Mouse (Mus musculus) kidney, adult 2 months (tissue): ENCODE measurements around the gene Lyz2. TPM values are rescaled to one million over a fixed set of nuclear protein-coding genes. Genes with fewer than 3 reads are reported as not detected.
A peak's percentile ranks its signal among the peaks of the same experiment; 100 is the strongest.

ENCODE experiments used
- DNase-seq: peaks from one replicate; pipeline ENCODE4 v3.0.0; 2021
- H3K27ac ChIP-seq: fragments of 200-500 bp; 2 replicates; pipeline ENCODE4 v1.5.1; 2012; ENCODE audit warnings: low read depth, low read length, control low read depth, inconsistent platforms; ENCODE audit not compliant: insufficient read depth
- H3K27me3 ChIP-seq: fragments of 200-500 bp; replicated peaks from 2 replicates; pipeline ENCODE4 v1.6.1; 2012; ENCODE audit warnings: mild to moderate bottlenecking, moderate library complexity, low read length, inconsistent platforms; ENCODE audit not compliant: control insufficient read depth, insufficient read depth
- H3K36me3 ChIP-seq: fragments of 200-500 bp; 2 replicates; pipeline ENCODE4 v1.6.1; 2012; ENCODE audit warnings: mild to moderate bottlenecking, moderate library complexity, low read length, inconsistent platforms; ENCODE audit not compliant: control insufficient read depth, insufficient read depth
- H3K4me1 ChIP-seq: fragments of 200-500 bp; 2 replicates; pipeline ENCODE4 v1.6.1; 2011; ENCODE audit warnings: low read length; ENCODE audit not compliant: control insufficient read depth, insufficient read depth
- H3K4me3 ChIP-seq: fragments of 200-500 bp; 2 replicates; pipeline ENCODE4 v1.5.1; 2011; ENCODE audit warnings: mild to moderate bottlenecking, low read depth, low read length, control low read depth; ENCODE audit not compliant: insufficient read depth
- CTCF ChIP-seq: fragments of 200-500 bp; conservative IDR thresholded peaks from 2 replicates; pipeline ENCODE4 v1.5.1; 2011; ENCODE audit warnings: low read depth, mild to moderate bottlenecking, control low read depth, low read length, moderate library complexity, mixed read lengths; ENCODE audit not compliant: insufficient read depth, insufficient read length
- POLR2A ChIP-seq: fragments of 200-500 bp; IDR thresholded peaks from one replicate; pipeline ENCODE4 v1.6.1; 2011; ENCODE audit warnings: low read depth, low read length, control low read depth
- WGBS: fragments of 180-500 bp; shearing (Covaris S2); methylation state at CpG from one replicate; pipeline ENCODE4 v1.1.7; 2018; 5-methylcytosine and 5-hydroxymethylcytosine counted together
- polyA plus RNA-seq: library from polyadenylated mRNA; depleted of rRNA; stranded (reverse); fragments of >200 nt; gene quantifications from 2 replicates; pipeline ENCODE4 v1.2.3, GENCODE M21; 2012; rRNA removed

Gene Lyz2
- polyA plus RNA-seq = 42.5 and 101 TPM in 2 replicates

DNA sequence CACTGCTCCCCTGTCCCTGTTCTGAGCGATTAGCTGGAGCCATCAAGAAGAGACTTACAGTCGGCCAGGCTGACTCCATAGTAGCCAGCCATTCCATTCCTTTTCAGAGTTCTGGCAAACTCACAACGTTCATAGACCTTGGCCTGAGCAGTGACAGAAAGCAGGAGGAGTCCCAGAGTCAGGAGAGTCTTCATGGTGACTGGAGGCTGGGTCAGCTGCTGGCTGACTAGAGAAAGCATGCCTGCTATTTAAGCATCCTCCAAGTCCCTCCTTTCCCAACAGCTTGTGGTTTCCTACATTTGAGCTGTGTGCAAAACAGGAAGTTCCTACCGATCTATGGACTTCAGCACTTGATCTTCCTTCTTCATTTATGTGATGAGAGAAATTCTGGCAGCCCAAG lies at the start of gene Lyz2:
Gene Lyz2, minus strand, starts transcription at position 273 of the 400 bp plus-strand sequence.
- peak; percentile 25 for DNase-seq
- H3K4me3 ChIP-seq = no peak within 1 kb of the TSS
- no peak within 1 kb of the TSS for H3K27ac ChIP-seq
- no peaks in the 10 kb centered on the region for H3K27me3 ChIP-seq
- no peaks in the 10 kb centered on the region for H3K36me3 ChIP-seq
- no peak for TF ChIP-seq CTCF
- TF ChIP-seq POLR2A = no peak
- WGBS = 47% methylated on average over 4 of the region's 4 CpGs
- H3K4me1 ChIP-seq = no peaks in the 10 kb centered on the region

DNA sequence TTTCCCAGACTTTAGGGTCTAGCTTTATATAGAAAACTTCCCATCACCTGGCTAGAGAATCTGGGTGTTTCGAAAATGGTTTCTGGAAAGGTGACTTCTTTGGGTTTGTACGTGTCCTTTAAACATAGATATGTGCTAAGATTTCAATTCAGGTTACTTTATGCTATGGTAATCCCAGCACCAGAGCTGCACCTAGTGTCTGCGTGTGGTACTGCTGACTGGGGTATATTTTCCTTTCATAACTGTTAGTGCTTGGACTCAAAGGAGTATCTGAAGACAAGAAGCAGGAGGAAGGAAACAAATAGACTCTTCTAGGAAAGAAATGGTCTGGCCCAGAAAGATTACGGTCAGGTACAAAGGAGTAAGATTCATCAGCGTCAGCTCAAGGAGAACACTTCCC lies 48.4 kb upstream of the Lyz2 start:
- H3K36me3 ChIP-seq = no peaks in the 10 kb centered on the region
- TF ChIP-seq POLR2A (no peak), CTCF (peak; percentile 60)
- peak; percentile 18 for DNase-seq
- H3K4me3 ChIP-seq = no peak overlapping the region
- no peaks in the 10 kb centered on the region for H3K4me1 ChIP-seq
- H3K27ac ChIP-seq = no peak overlapping the region
- H3K27me3 ChIP-seq = no peaks in the 10 kb centered on the region
- WGBS = 67% methylated on average over 5 of the region's 5 CpGs

DNA sequence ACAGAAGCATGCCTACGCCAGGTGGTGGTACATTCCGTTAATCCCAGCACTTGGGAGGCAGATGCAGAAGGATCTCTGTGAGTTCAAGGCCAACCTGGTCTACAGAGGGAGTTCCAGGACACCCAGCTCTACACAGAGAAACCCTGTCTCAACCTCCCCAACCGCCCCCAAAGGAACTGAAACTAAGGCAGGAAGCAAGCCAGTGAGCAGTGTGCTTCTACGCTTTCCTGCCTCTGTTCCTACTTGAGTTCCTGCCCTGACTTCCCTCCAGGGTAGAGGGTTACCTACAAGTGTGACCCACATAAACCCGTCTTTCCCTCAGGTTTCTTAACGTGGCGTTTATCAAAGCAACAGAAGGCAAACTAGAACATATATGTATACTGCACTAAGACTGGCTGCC lies 41.7 kb upstream of the Lyz2 start:
- no peak overlapping the region for H3K4me3 ChIP-seq
- no peaks in the 10 kb centered on the region for H3K4me1 ChIP-seq
- no peaks in the 10 kb centered on the region for H3K27me3 ChIP-seq
- 86% methylated on average over 7 of the region's 7 CpGs for WGBS
- no peak overlapping the region for H3K27ac ChIP-seq
- no peak for TF ChIP-seq CTCF
- no peak for TF ChIP-seq POLR2A
- DNase-seq = no peak
- no peaks in the 10 kb centered on the region for H3K36me3 ChIP-seq

DNA sequence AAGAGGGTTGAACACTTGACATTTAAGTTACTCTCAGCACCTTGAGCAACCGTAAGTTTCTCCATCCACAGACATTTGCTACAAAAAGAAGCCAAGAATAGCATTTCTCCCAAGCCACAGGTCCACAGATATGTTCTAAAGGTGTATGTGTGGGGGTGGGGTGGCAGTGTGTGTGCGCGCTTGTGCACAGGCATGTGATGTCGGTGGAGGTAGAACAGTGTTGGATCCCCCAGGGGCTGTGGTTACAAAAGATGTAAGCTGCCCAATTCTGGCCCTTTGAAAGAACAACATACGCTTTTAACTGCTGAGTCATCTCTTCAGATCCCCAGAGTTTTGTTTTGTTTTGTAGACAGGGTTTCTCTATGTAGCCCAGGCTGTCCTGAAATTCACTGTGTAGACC lies 40.5 kb upstream of the Lyz2 start:
- no peak overlapping the region for H3K4me3 ChIP-seq
- no peaks in the 10 kb centered on the region for H3K4me1 ChIP-seq
- TF ChIP-seq POLR2A (no peak), CTCF (no peak)
- no peaks in the 10 kb centered on the region for H3K27me3 ChIP-seq
- 96% methylated on average over 5 of the region's 5 CpGs for WGBS
- no peak overlapping the region for H3K27ac ChIP-seq
- DNase-seq = no peak
- H3K36me3 ChIP-seq = no peaks in the 10 kb centered on the region

DNA sequence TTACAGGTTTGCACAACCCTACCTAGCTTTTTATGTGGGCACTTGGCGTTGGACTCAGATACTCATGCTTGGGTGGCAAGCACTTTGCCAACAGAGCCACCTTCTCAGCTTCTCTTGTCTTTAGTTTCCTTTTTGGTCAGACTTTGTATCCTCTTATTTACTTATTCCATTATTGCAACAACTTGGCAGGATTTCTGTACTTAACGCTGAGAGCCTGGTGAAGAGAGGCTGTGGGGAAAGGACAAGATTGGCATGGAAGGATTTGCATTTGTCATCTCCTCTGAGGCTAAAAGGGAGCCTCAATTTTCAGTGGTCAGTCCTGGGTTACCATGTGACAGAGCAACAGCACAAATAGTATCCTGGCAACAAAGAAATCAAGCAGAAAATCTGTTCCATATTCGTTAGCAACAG lies 38.5 kb upstream of the Lyz2 start:
- H3K27ac ChIP-seq = no peak overlapping the region
- no peak for TF ChIP-seq POLR2A
- TF ChIP-seq CTCF = no peak
- H3K27me3 ChIP-seq = no peaks in the 10 kb centered on the region
- H3K4me3 ChIP-seq = no peak overlapping the region
- peak; percentile 9 for DNase-seq
- 65% methylated on average over 3 of the region's 3 CpGs for WGBS
- H3K36me3 ChIP-seq = no peaks in the 10 kb centered on the region
- H3K4me1 ChIP-seq = no peaks in the 10 kb centered on the region

DNA sequence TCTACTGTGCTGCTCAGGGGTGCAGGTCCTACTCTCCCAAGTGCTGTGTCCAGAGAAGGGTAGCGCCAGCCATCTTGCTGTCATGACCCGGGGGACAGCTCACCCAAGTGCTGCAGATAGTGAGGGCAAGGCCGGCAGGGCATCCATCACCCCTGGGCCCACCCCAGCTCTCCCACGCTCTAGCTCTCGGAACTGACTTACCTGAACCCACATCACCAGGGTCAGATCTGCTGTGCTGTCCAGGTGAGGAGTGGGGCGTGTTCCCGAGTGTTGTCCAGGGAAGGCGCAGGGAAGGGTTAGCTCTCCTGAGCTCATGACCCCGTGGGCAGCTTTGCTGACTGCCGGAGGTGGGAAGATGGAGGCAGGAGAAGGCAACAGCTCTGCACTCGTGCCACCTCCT lies 34.3 kb upstream of the Lyz2 start:
- TF ChIP-seq CTCF (no peak), POLR2A (no peak)
- H3K36me3 ChIP-seq = no peaks in the 10 kb centered on the region
- no peak overlapping the region for H3K4me3 ChIP-seq
- 90% methylated on average over 11 of the region's 11 CpGs for WGBS
- H3K27ac ChIP-seq = no peak overlapping the region
- DNase-seq = no peak
- no peaks in the 10 kb centered on the region for H3K27me3 ChIP-seq
- H3K4me1 ChIP-seq = no peaks in the 10 kb centered on the region

DNA sequence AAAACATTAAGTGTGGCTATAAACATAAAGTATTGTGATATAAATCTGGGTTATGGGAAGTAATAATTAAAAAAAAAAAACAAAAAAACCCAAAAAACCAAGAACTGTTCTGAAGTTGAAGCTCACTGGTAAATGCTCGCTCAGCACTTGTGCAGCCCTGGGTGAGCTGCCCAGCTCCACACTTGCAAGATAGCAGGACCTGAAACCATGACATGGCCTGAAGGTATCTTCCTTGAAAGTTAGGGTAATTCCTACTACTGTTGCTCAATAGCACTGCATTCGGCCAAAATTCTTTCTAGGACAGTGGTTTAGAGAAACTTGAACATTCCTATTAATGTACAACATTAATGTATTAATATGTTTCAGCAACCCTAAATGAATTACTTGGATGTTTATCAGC lies 31.0 kb upstream of the Lyz2 start:
- DNase-seq = no peak
- H3K27me3 ChIP-seq = no peaks in the 10 kb centered on the region

DNA sequence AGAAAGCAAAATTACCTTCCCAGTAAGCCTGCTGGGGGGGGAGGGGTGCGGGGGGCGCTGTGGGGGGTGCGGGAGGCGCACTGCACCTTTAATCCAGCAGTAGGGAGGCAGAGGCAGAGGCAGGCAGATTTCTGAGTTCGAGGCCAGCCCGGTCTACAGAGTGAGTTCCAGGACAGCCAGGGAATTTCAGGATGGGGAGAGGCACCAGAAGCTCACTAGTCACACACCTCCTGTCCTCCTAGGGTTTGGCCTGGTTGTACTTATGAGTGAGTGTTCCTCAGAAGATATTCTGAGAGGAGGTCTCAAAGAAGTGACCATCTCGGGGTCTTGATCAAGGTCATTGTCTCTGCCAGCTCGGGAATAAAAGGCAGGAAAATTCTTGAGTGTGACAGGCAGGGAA lies 30.0 kb upstream of the Lyz2 start:
- DNase-seq = no peak
- Histone ChIP-seq H3K36me3 (no peaks in the 10 kb centered on the region), H3K27ac (no peak overlapping the region), H3K4me1 (no peaks in the 10 kb centered on the region), H3K27me3 (no peaks in the 10 kb centered on the region), H3K4me3 (no peak overlapping the region)
- TF ChIP-seq POLR2A (no peak), CTCF (no peak)
- WGBS = 81% methylated on average over 8 of the region's 8 CpGs

More for the DNA sequence above, 31.0 kb upstream of the Lyz2 start:
- WGBS = 85% methylated on average over 2 of the region's 2 CpGs
- Histone ChIP-seq H3K4me1 (no peaks in the 10 kb centered on the region), H3K36me3 (no peaks in the 10 kb centered on the region), H3K27ac (no peak overlapping the region), H3K4me3 (no peak overlapping the region)
- TF ChIP-seq POLR2A (no peak), CTCF (no peak)
